Mouse (Mus musculus): ENCODE measurements at regions not wholly inside any gene's neighbourhood (a gene's known extent, or its start where the extent isn't known, plus 50 kb on each side); places are given as distances from the start of the nearest gene placed in this dataset.

DNA sequence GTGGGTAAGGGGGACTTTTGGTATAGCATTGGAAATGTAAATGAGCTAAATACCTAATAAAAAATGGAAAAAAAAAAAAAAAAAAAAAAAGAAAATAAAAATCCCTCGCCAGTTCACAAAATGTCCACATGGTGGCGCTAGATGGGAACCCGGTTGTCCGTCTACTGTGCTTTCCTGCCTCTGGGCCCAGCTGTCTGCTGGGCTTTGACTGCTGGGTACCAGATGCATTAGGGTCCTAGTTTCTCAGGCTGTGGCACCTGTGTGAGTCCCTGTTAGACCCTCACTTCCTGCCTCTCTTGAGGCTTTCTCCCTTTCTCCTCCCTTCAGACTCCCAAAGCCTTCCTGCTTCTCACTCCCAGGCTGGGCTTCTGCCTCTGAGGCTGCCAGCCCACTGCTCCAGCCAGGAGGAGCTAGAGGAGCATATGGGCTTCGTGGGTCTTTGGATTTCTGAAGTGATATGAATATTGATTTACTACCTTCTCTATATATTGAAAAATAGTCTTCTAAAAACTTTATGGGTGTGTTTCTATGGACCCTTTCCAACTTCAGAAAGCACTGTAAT is 145.7 kb upstream of the Syt6 start:
- TF ChIP-seq CTCF (IDR thresholded peaks at IDR 0.05; ENCODE audit: low read depth, low read length) (peak; percentile 85), POLR2A (IDR thresholded peaks at IDR 0.05; ENCODE audit: borderline replicate concordance, low read depth, low read length) (no peak)
